Mouse (Mus musculus): ENCODE measurements around the gene Rpl37a.

GRCm38 (mm10) chr1:72725941-72726340 is 14.9 kb downstream of the Rpl37a start:
- no peak for TF ChIP-seq CTCF (IDR thresholded peaks at IDR 0.05; ENCODE audit: control insufficient read depth, insufficient read depth, insufficient read length)
- TF ChIP-seq MAX (IDR thresholded peaks at IDR 0.05) = no peak
- TF ChIP-seq MYOD1 (IDR thresholded peaks at IDR 0.05; ENCODE audit: control insufficient read depth, insufficient read length, low read depth) = no peak
- no peak for TF ChIP-seq MYOG (IDR thresholded peaks at IDR 0.05; ENCODE audit: control insufficient read depth, extremely low read depth, insufficient read length)
- no peak for TF ChIP-seq CEBPB (IDR thresholded peaks at IDR 0.05; ENCODE audit: low read depth)
- TF ChIP-seq USF1 (IDR thresholded peaks at IDR 0.05; ENCODE audit: low read depth) = no peak

Data from C2C12 (cell line).